Mouse (Mus musculus): ENCODE results near the gene Kcnj12. TPM values are rescaled to one million over a fixed set of nuclear protein-coding genes. Genes with fewer than 3 reads are reported as not detected.

Gene Kcnj12
- polyA plus RNA-seq, 1 experiment = 5.7 TPM

DNA sequence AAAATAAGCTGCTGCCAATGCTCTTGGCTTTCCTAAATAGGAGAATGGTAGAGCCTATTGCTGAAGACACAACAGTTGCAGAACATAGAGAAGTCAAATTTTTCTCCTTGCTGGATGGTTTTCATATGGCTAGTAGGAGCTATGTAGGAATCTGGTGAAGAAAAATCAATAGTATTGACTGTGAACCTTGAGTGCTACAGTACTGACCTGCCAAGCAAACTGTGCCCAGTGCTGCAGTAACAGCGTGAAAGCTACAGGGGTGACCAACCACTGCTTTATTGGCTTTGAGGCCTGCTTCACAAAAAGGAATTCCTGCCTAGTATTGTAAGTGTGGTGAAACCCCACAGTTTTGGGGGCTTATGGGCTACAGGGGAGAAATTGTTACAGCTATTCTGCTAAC is 75.7 kb downstream of the Kcnj12 start:
- WGBS = 84% methylated on average over 1 of the region's 1 CpGs
- no peaks in the 10 kb centered on the region for H3K4me1 ChIP-seq (ENCODE audit: control insufficient read depth, insufficient read depth, low read length)
- H3K4me3 ChIP-seq (ENCODE audit: insufficient read depth, low read depth, low read length) = no peak overlapping the region
- no peak for TF ChIP-seq CTCF (conservative IDR thresholded peaks at IDR 0.05; ENCODE audit: insufficient read depth, insufficient read length, low read depth, low read length)
- TF ChIP-seq POLR2A (IDR thresholded peaks at IDR 0.05; ENCODE audit: low read depth, low read length) = no peak
- no peak for DNase-seq
- H3K27ac ChIP-seq (ENCODE audit: insufficient read depth, low read depth, low read length) = no peak overlapping the region
- no peaks in the 10 kb centered on the region; the same call in 1 of the 2 replicates for H3K27me3 ChIP-seq (replicated peaks; ENCODE audit: control insufficient read depth, insufficient read depth, low read length)
- H3K36me3 ChIP-seq (ENCODE audit: control insufficient read depth, insufficient read depth, low read length) = no peaks in the 10 kb centered on the region

DNA sequence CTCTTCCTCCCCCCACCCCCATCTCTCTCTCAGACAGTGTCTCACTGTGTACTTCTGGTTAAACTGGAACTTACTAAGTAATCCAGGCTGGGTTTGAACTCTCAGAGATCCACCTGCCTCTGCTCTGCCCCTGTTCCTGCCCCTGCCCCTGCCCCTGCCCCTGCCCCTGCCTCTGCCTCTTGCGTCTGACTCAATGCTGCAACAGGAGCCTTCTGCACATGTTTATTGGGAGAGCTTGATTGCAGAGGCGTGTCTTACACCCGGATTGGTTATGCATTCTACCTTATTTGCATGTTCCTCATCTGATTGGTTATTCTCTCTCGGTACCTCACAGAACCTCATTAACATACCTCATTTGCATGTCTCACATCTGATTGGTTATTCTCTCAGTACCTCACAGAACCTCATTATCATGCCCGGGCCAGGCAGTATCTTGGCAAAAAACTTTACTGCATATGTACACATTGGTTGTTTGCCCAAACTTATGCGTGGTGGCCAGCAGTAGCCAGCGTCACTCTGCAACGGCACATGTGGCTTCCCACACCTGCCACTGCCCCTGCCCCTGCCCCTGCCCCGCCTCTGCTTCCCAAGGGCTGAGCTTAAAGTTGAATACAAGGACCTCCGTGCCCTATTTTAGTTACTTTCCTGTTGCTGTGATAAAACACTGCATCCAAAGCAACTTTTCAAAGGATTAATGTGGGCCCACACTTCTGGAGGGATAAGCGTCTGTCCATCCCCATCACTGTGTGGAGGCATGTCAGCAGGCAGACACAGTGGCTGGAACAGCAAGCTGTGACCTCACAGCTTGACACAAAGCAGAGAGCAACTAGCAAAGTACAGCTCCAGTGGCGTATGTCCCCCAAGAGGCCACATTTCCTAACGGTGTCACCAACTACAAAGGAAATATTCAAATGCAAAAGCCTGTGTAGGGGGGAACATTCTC is 80.3 kb downstream of the Kcnj12 start:
- no peak for TF ChIP-seq CTCF (conservative IDR thresholded peaks at IDR 0.05; ENCODE audit: insufficient read depth, insufficient read length, low read depth, low read length)
- no peak for TF ChIP-seq POLR2A (IDR thresholded peaks at IDR 0.05; ENCODE audit: low read depth, low read length)
- Histone ChIP-seq H3K36me3 (ENCODE audit: control insufficient read depth, insufficient read depth, low read length) (no peaks in the 10 kb centered on the region), H3K27ac (ENCODE audit: insufficient read depth, low read depth, low read length) (no peak overlapping the region), H3K4me1 (ENCODE audit: control insufficient read depth, insufficient read depth, low read length) (no peaks in the 10 kb centered on the region), H3K27me3 (replicated peaks; ENCODE audit: control insufficient read depth, insufficient read depth, low read length) (no peaks in the 10 kb centered on the region), H3K4me3 (ENCODE audit: insufficient read depth, low read depth, low read length) (no peak overlapping the region)
- DNase-seq = no peak
- 79% methylated on average over 13 of the region's 13 CpGs for WGBS

DNA sequence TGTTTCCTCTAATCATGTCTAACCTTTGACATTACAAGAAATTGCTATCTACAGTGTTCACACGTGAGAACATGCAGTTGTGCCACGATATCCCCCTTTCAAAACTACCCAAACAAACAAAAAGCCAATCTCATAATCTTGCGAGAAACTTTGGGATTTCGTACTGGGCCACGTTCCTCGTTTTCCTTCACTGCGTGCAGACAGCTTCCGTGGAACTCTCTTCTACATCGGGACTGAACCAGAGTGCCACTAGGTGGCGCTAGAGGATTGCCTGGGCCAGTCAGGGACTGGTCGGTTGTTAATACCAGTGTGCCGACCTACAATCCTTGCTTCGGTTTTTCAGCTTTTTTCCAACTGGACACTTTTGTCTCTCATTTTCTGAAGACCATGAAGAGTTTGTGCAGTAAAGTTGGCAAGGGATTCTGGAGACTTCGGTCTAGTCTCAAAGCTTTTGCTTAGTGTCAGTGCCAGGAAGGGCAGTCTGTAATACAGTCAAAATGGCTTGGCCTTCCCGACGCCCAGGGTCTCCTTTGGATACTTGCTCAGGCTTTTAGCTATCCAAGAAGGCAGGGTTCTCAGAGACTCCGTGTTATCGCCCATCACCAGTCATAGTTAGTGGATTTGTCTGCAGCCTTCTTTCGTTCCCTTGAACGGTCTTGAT is 82.0 kb downstream of the Kcnj12 start:
- Histone ChIP-seq H3K27me3 (replicated peaks; ENCODE audit: control insufficient read depth, insufficient read depth, low read length) (no peaks in the 10 kb centered on the region), H3K4me3 (ENCODE audit: insufficient read depth, low read depth, low read length) (no peak overlapping the region), H3K4me1 (ENCODE audit: control insufficient read depth, insufficient read depth, low read length) (no peaks in the 10 kb centered on the region), H3K27ac (ENCODE audit: insufficient read depth, low read depth, low read length) (no peak overlapping the region), H3K36me3 (ENCODE audit: control insufficient read depth, insufficient read depth, low read length) (no peaks in the 10 kb centered on the region)
- WGBS = 21% methylated on average over 20 of the region's 20 CpGs
- no peak for TF ChIP-seq POLR2A (IDR thresholded peaks at IDR 0.05; ENCODE audit: low read depth, low read length)
- peak; percentile 99 for TF ChIP-seq CTCF (conservative IDR thresholded peaks at IDR 0.05; ENCODE audit: insufficient read depth, insufficient read length, low read depth, low read length)
- peak; percentile 86 for DNase-seq

DNA sequence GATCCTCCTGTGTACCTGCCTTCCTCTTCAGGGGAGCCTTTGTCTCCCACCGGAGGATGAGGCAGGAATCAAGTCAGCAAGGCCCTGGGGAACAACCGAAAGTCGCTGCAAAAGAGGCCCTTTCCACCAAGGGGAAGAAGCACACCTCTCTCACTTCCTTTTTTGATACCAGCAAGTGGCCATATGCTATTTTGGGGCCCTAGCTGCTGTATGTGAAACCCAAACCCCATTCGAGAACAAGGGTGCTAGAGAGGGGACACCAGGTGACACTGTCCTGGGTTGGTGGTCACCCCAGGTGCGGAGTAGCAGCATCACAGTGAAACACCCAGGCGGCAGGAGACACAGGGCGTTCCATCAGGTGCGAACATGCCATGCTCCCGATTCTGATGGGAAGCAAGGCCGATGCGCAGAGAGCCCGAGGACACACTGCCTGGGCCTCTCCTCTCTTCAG is 86.6 kb downstream of the Kcnj12 start:
- Histone ChIP-seq H3K4me3 (ENCODE audit: insufficient read depth, low read depth, low read length) (no peak overlapping the region), H3K27me3 (replicated peaks; ENCODE audit: control insufficient read depth, insufficient read depth, low read length) (no peaks in the 10 kb centered on the region), H3K27ac (ENCODE audit: insufficient read depth, low read depth, low read length) (no peak overlapping the region), H3K4me1 (ENCODE audit: control insufficient read depth, insufficient read depth, low read length) (no peaks in the 10 kb centered on the region), H3K36me3 (ENCODE audit: control insufficient read depth, insufficient read depth, low read length) (no peaks in the 10 kb centered on the region)
- TF ChIP-seq CTCF (conservative IDR thresholded peaks at IDR 0.05; ENCODE audit: insufficient read depth, insufficient read length, low read depth, low read length) (no peak), POLR2A (IDR thresholded peaks at IDR 0.05; ENCODE audit: low read depth, low read length) (no peak)
- WGBS = 84% methylated on average over 12 of the region's 12 CpGs
- no peak for DNase-seq

DNA sequence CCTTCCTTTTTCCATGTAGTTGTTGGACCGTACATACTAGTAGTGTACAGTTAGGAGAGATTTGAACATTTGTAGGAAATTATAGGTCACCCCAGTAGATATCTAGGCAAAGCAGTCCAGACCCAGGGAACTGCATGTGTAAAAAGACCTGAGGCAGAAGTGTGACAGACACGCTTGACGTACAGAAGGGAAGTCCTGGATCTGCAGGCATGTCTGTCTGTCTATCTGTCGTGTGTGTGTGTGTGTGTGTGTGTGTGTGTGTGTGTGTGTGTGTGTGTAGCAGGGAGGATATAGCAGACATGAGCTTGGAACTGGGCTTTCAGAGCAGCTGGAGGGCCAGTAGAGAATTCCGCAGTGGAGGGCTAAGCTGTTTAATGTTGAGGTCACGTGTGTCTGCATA is 87.3 kb downstream of the Kcnj12 start:
- DNase-seq = no peak
- no peaks in the 10 kb centered on the region for H3K27me3 ChIP-seq (replicated peaks; ENCODE audit: control insufficient read depth, insufficient read depth, low read length)
- H3K4me3 ChIP-seq (ENCODE audit: insufficient read depth, low read depth, low read length) = no peak overlapping the region
- TF ChIP-seq POLR2A (IDR thresholded peaks at IDR 0.05; ENCODE audit: low read depth, low read length) (no peak), CTCF (conservative IDR thresholded peaks at IDR 0.05; ENCODE audit: insufficient read depth, insufficient read length, low read depth, low read length) (no peak)
- H3K27ac ChIP-seq (ENCODE audit: insufficient read depth, low read depth, low read length) = no peak overlapping the region
- no peaks in the 10 kb centered on the region for H3K36me3 ChIP-seq (ENCODE audit: control insufficient read depth, insufficient read depth, low read length)
- no peaks in the 10 kb centered on the region for H3K4me1 ChIP-seq (ENCODE audit: control insufficient read depth, insufficient read depth, low read length)
- 77% methylated on average over 6 of the region's 6 CpGs for WGBS

DNA sequence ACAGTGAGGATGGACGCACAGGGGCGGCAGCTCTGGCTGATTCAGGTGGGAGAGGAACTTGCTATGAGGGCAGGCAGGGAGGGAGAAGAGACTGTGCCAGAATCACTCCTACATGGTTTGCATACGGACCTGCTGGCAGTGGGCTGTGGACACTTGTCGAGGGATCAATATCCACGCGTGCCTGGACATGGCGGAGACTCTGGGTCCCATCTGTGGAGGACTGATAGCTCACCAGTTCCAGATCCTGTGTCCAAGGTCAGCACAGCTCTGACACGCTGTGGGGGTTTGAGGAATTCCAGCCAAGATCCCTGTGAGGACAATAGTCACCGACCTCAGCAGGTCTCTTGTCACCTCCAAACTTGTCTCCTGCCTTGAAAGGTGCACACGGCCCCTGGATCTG is 87.7 kb downstream of the Kcnj12 start:
- Histone ChIP-seq H3K27me3 (replicated peaks; ENCODE audit: control insufficient read depth, insufficient read depth, low read length) (no peaks in the 10 kb centered on the region), H3K27ac (ENCODE audit: insufficient read depth, low read depth, low read length) (no peak overlapping the region), H3K36me3 (ENCODE audit: control insufficient read depth, insufficient read depth, low read length) (no peaks in the 10 kb centered on the region), H3K4me1 (ENCODE audit: control insufficient read depth, insufficient read depth, low read length) (no peaks in the 10 kb centered on the region), H3K4me3 (ENCODE audit: insufficient read depth, low read depth, low read length) (no peak overlapping the region)
- no peak for TF ChIP-seq POLR2A (IDR thresholded peaks at IDR 0.05; ENCODE audit: low read depth, low read length)
- no peak for TF ChIP-seq CTCF (conservative IDR thresholded peaks at IDR 0.05; ENCODE audit: insufficient read depth, insufficient read length, low read depth, low read length)
- no peak for DNase-seq
- 70% methylated on average over 10 of the region's 10 CpGs for WGBS

DNA sequence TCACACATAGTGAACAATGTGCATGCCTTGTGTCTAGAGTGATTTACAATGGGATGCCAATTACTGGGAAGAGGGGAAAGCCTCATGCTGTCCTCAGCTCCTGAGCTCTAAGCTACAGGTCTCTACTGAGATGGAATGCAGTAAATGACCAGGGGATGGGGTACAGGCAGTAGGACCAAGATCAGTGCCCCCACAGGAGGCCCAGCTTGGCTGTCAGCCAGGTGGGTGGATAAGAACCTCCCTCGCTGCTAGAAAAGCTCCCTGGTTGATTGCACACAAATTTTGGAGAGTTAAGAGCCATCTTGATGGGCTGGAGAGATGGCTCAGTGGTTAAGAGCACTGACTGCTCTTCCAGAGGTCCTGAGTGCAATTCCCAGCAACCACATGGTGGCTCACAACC is 88.6 kb downstream of the Kcnj12 start:
- H3K4me3 ChIP-seq (ENCODE audit: insufficient read depth, low read depth, low read length) = no peak overlapping the region
- 54% methylated on average over 1 of the region's 1 CpGs for WGBS
- H3K36me3 ChIP-seq (ENCODE audit: control insufficient read depth, insufficient read depth, low read length) = no peaks in the 10 kb centered on the region
- DNase-seq = no peak
- no peaks in the 10 kb centered on the region for H3K27me3 ChIP-seq (replicated peaks; ENCODE audit: control insufficient read depth, insufficient read depth, low read length)
- no peaks in the 10 kb centered on the region for H3K4me1 ChIP-seq (ENCODE audit: control insufficient read depth, insufficient read depth, low read length)
- TF ChIP-seq CTCF (conservative IDR thresholded peaks at IDR 0.05; ENCODE audit: insufficient read depth, insufficient read length, low read depth, low read length) = no peak
- TF ChIP-seq POLR2A (IDR thresholded peaks at IDR 0.05; ENCODE audit: low read depth, low read length) = no peak
- no peak overlapping the region for H3K27ac ChIP-seq (ENCODE audit: insufficient read depth, low read depth, low read length)
